Mouse (Mus musculus) midbrain, embryonic 14.5 days (tissue): ENCODE measurements around the gene Kif17. TPM values are rescaled to one million over a fixed set of nuclear protein-coding genes. Genes with fewer than 3 reads are reported as not detected.

ENCODE experiments used
- ATAC-seq: fragments of 200-750 bp; cut with Nextera tagmentation; 2 replicates; pipeline ENCODE4 v1.8.0; 2017; ENCODE audit warnings: moderate number of reproducible peaks, moderate library complexity; ENCODE audit not compliant: low FRiP score, low TSS enrichment
- DNase-seq: peaks from one replicate; pipeline ENCODE4 v3.0.0-alpha.2; 2015
- H3K27ac ChIP-seq: fragments of 300-500 bp; sonication (generic); replicated peaks from 2 replicates; pipeline ENCODE4 v1.5.1; 2014; ENCODE audit warnings: mild to moderate bottlenecking, low read depth, low read length, moderate library complexity
- H3K27me3 ChIP-seq: fragments of 300-500 bp; sonication (generic); 2 replicates; pipeline ENCODE4 v1.6.1; 2014; ENCODE audit warnings: low read length, control low read depth, mixed read lengths; ENCODE audit not compliant: control insufficient read depth, insufficient read depth
- H3K36me3 ChIP-seq: fragments of 300-500 bp; sonication (generic); 2 replicates; pipeline ENCODE4 v1.6.1; 2014; ENCODE audit warnings: low read length, control low read depth; ENCODE audit not compliant: control insufficient read depth, insufficient read depth
- H3K4me1 ChIP-seq: fragments of 300-500 bp; sonication (generic); 2 replicates; pipeline ENCODE4 v1.6.1; 2014; ENCODE audit warnings: mild to moderate bottlenecking, antibody characterized with exemption, low read length, control low read depth; ENCODE audit not compliant: control insufficient read depth, insufficient read depth
- H3K4me2 ChIP-seq: fragments of 300-500 bp; sonication (generic); 2 replicates; pipeline ENCODE4 v1.6.1; 2014; ENCODE audit warnings: mild to moderate bottlenecking, low read length, moderate library complexity
- H3K4me3 ChIP-seq: fragments of 300-500 bp; sonication (generic); replicated peaks from 2 replicates; pipeline ENCODE4 v1.5.1; 2014; ENCODE audit warnings: low read depth, low read length
- H3K9ac ChIP-seq: fragments of 300-500 bp; sonication (generic); replicated peaks from 2 replicates; pipeline ENCODE4 v1.6.1; 2014; ENCODE audit warnings: mild to moderate bottlenecking, low read length, moderate library complexity
- H3K9me3 ChIP-seq: fragments of 300-500 bp; sonication (generic); 2 replicates; pipeline ENCODE4 v1.6.1; 2016; ENCODE audit warnings: low read length, control low read depth, mixed read lengths; ENCODE audit not compliant: control insufficient read depth
- WGBS: fragments of 180-500 bp; shearing (Covaris S2); extraction: QIAGEN DNeasy Blood & Tissue Kit; methylation state at CpG from one replicate; pipeline ENCODE4 v1.1.7; 2014; 5-methylcytosine and 5-hydroxymethylcytosine counted together
- polyA plus RNA-seq: library from polyadenylated mRNA; unstranded; fragments of >200 nt; fragmentation: Nextera tagmentation; extraction: Ambion mirVana; gene quantifications from 2 replicates; pipeline ENCODE4 v1.2.1, GENCODE M21; 2014

Gene Kif17
- polyA plus RNA-seq, 1 experiment from 2014 or later: 2.5 TPM

DNA sequence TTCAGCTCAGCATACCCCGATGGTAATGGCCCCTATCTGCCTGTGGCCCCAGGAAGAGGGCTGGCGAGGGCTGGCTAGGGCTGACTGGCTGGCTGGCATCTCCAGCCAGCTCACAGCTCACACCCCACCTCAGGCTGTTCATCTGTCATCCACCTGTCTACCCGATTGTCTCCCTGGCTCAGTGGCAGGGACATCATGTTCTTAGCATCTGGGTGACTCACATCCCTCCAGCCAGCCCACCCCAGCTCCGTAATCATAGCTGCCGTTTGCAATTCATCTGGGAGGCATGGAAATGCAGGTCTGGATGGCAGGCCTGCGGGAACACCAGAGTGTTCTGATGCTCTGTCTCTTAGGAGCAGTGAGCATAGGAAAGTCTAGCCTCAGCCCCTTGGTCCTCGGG, 28.1 kb downstream of the Kif17 start:
- Histone ChIP-seq H3K36me3 (no peaks in the 10 kb centered on the region), H3K9me3 (no peaks in the 10 kb centered on the region), H3K4me1 (no peaks in the 10 kb centered on the region), H3K4me2 (no peak overlapping the region), H3K27ac (no peak overlapping the region), H3K27me3 (no peaks in the 10 kb centered on the region), H3K4me3 (no peak overlapping the region), H3K9ac (no peak overlapping the region)
- WGBS: 79% methylated on average over 7 of the region's 7 CpGs
- ATAC-seq: no peak
- DNase-seq: no peak

DNA sequence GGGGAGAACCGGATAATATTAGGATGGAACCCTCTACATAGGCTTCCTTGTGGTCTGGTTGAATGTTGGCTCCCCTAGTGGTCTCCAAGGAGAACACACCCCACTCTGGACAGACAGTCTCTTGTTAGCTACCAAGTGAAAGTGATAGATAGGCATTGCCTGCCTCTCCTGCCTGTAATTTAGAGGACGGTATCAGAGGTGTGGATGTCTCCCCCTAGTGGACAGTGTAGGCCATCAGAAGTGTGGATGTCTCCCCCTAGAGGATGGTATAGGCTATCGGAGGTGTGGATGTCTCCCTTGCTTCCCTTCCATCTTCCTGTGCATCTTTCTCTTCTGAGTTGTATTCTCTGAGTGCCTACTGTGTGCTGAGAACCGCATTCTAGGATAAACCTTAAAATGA, 32.6 kb downstream of the Kif17 start:
- Histone ChIP-seq H3K27ac (no peak overlapping the region), H3K4me2 (no peak overlapping the region), H3K36me3 (no peaks in the 10 kb centered on the region), H3K27me3 (no peaks in the 10 kb centered on the region), H3K4me3 (no peak overlapping the region), H3K4me1 (no peaks in the 10 kb centered on the region), H3K9ac (no peak overlapping the region), H3K9me3 (no peaks in the 10 kb centered on the region)
- ATAC-seq (no peak; the same call in 1 of the 2 replicates), DNase-seq (peak; percentile 83)
- WGBS: 29% methylated on average over 4 of the region's 4 CpGs

DNA sequence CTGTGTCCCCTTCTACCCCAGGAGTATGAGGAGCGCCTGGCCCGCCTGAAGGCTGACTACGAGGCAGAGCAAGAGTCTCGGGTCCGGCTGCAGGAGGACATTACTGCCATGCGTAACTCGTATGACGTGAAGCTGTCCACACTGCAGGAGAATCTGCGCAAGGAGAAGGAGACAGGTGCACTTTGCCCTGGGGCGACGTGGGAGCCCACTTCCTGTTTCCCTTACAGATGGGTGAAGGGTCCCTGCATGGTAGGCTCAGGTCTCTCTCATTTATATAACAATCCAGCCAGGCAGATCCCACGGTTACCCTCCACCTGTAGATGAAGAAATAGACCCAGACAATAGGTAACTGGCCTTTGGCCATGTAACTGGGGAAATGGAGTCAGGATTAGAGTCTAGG, 36.2 kb downstream of the Kif17 start:
- H3K36me3 ChIP-seq: no peaks in the 10 kb centered on the region
- H3K4me3 ChIP-seq: no peak overlapping the region
- no peak overlapping the region for H3K9ac ChIP-seq
- H3K27ac ChIP-seq: no peak overlapping the region
- DNase-seq (no peak), ATAC-seq (no peak)
- no peaks in the 10 kb centered on the region for H3K9me3 ChIP-seq
- WGBS: 93% methylated on average over 12 of the region's 12 CpGs
- H3K27me3 ChIP-seq: no peaks in the 10 kb centered on the region
- no peak overlapping the region for H3K4me2 ChIP-seq
- no peaks in the 10 kb centered on the region for H3K4me1 ChIP-seq

DNA sequence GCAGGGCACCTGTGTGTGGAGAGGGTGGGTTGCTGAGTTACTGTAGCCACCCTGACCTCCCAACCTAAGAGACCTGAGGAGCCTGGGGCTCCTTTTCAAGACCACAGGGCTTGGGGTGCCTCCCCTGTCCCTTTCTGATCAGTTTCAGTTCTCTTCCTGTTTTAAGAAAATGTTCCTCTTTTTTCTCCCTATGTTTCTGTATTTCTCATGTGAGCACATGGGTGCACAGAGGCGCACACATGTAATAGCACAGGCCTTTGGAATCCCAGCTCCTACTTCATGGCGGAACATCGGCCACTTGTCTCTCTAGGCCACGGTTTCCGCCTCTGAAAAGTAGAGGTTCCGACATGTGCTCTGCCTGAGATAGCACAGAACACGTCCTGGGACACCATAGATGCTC, 38.5 kb downstream of the Kif17 start:
- Histone ChIP-seq H3K27ac (no peak overlapping the region), H3K9me3 (no peaks in the 10 kb centered on the region), H3K9ac (no peak overlapping the region), H3K36me3 (no peaks in the 10 kb centered on the region), H3K4me3 (no peak overlapping the region), H3K4me2 (no peak overlapping the region), H3K27me3 (no peaks in the 10 kb centered on the region), H3K4me1 (no peaks in the 10 kb centered on the region)
- 87% methylated on average over 7 of the region's 7 CpGs for WGBS
- DNase-seq (no peak), ATAC-seq (no peak)

DNA sequence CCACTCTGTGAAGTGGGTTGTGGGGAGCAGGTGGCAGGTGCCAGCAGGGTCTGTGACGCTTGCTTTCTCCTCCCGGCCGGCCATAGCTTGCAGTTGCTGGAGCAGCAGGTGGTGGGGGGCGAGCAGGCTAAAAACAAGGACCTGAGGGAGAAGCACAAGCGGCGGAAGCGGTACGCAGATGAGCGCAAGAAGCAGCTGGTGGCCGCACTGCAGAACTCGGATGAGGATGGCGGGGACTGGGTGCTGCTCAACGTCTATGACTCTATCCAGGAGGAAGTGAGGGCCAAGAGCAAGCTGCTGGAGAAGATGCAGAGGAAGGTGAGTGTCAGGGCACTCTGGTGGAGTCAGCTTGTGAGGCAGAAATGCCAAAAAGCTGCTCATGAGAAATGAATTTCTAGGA, 41.8 kb downstream of the Kif17 start:
- Histone ChIP-seq H3K9ac (no peak overlapping the region), H3K4me2 (no peak overlapping the region), H3K4me3 (no peak overlapping the region), H3K9me3 (no peaks in the 10 kb centered on the region), H3K27ac (no peak overlapping the region), H3K4me1 (no peaks in the 10 kb centered on the region), H3K27me3 (no peaks in the 10 kb centered on the region), H3K36me3 (no peaks in the 10 kb centered on the region)
- ATAC-seq: no peak
- WGBS: 89% methylated on average over 13 of the region's 13 CpGs
- no peak for DNase-seq

DNA sequence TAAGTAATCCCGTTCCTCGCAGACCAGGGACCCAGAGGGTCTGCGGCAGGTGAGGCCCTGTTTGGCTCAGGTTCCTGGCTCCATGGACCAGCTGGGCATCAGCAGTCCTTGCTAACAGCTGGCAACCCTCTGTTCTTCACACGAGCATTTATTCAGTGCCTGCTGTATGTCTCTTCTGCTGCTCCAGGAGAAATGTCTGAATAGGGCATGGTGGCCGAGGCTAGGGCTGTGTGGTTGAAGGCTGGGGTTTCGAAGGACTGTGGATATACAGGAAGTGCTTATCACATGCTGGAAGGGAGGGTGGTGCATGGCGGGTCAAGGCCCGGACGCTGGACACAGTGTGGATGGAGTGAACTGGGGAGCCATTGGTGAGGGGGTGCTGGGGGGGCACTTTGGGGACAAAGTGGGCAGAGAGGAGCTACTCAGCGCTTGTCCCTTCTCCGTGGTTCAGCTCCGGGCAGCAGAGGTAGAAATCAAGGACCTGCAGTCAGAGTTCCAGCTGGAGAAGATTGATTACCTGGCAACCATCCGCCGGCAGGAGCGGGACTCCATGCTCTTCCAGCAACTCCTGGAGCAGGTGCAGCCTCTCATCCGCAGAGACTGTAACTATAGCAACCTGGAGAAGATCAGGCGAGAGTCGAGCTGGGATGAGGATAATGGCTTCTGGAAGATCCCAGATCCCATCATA, 43.2 kb downstream of the Kif17 start:
- H3K36me3 ChIP-seq: no peaks in the 10 kb centered on the region
- H3K4me2 ChIP-seq: no peak overlapping the region
- H3K9me3 ChIP-seq: no peaks in the 10 kb centered on the region
- H3K27me3 ChIP-seq: no peaks in the 10 kb centered on the region
- peak overlapping the region; percentile 84 for H3K27ac ChIP-seq
- ATAC-seq (peak; percentile 53), DNase-seq (peak; percentile 68)
- WGBS: 60% methylated on average over 18 of the region's 18 CpGs
- no peak overlapping the region for H3K9ac ChIP-seq
- no peaks in the 10 kb centered on the region for H3K4me1 ChIP-seq
- H3K4me3 ChIP-seq: no peak overlapping the region

DNA sequence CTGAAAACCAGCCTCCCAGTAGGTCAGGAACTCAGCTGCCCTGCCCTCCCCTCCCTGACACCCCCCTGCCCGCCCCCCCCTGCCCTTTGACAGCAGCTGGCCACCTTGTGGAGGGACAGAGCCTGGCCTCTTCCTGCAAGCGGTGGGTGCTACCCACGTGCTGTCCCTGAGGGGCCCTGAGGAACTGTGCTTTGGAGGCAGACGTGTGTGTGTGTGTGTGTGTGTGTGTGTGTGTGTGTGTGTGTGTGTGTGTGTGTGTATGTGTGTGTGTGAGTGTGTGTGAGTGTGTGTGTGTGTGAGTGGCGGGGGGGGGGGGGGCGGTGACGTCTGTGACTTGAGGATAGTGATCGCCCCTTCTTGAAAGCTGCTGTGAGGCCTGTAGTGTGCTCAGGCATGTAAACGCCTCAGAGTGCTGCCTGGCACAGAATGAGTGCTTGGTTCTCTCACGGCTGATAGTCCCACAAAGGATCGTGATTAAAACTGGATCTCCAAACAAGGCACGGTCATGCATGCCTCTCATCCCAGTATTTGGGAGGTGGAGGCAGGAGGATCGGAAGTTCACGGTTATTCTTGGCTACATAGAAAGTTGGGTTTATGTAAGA, 43.8 kb downstream of the Kif17 start:
- H3K9ac ChIP-seq: no peak overlapping the region
- H3K4me3 ChIP-seq: no peak overlapping the region
- WGBS: 71% methylated on average over 13 of the region's 14 CpGs
- no peak for DNase-seq
- H3K27ac ChIP-seq: peak overlapping the region; percentile 84
- no peaks in the 10 kb centered on the region for H3K4me1 ChIP-seq
- no peaks in the 10 kb centered on the region for H3K36me3 ChIP-seq
- H3K9me3 ChIP-seq: no peaks in the 10 kb centered on the region
- H3K27me3 ChIP-seq: no peaks in the 10 kb centered on the region
- H3K4me2 ChIP-seq: no peak overlapping the region
- ATAC-seq: no peak

DNA sequence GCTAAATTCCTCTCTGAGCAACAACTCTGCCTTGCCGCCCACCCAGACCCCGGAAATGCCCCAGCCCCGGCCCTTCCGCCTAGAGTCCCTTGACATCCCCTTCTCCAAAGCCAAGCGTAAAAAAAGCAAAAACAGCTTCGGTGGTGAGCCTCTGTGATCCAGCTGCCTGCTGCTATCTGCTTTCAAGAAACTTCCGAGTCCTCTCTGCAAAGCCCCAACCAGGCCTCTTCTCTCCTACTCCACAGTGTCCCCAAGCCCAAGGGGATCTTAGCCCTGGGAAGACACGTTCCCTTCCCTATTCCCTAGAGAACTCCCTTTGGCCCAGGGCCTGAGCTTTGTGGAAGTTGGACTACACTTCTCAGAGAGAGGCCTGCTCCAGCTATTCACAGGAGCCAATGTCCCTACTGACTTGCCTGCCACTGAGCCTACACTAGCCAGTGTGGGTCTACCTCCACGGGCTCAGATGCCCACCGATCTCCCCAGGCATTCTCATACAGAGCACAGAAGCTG, 51.1 kb downstream of the Kif17 start:
- DNase-seq: no peak

DNA sequence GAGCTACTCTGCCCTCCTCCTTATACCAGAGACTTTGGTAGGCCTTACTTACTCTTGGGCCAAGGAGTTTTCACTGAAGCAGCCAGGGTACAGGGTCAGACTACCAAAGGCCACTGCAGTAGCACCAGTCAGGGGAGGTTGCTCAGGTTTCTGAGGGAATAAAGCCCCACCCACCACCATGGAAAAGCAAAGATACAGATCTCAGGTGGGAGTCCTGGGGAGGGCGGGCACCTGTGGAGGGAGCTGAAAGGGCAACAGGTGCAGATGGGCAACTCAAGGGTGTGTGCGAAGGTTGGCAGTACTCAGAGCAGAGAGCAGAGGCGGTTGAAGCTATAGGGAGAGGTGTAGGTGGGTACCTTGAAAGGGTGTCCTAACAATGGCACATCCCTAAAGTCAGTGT, 52.8 kb downstream of the Kif17 start:
- ATAC-seq: no peak
- H3K9me3 ChIP-seq: no peaks in the 10 kb centered on the region
- H3K4me1 ChIP-seq: peaks cover 14% of the 10 kb centered on the region
- H3K9ac ChIP-seq: no peak overlapping the region
- 96% methylated on average over 3 of the region's 3 CpGs for WGBS
- no peak overlapping the region for H3K4me2 ChIP-seq
- H3K4me3 ChIP-seq: no peak overlapping the region
- H3K27ac ChIP-seq: no peak overlapping the region
- H3K27me3 ChIP-seq: no peaks in the 10 kb centered on the region
- peaks cover 7% of the 10 kb centered on the region; the same call in 1 of the 2 replicates for H3K36me3 ChIP-seq
- DNase-seq: no peak

More for the DNA sequence above, 51.1 kb downstream of the Kif17 start:
- H3K4me2 ChIP-seq: no peak overlapping the region
- H3K36me3 ChIP-seq: no peaks in the 10 kb centered on the region
- H3K9ac ChIP-seq: no peak overlapping the region
- ATAC-seq: no peak
- no peaks in the 10 kb centered on the region for H3K9me3 ChIP-seq
- WGBS: 87% methylated on average over 10 of the region's 10 CpGs
- peaks cover 14% of the 10 kb centered on the region for H3K4me1 ChIP-seq
- no peak overlapping the region for H3K4me3 ChIP-seq
- no peaks in the 10 kb centered on the region for H3K27me3 ChIP-seq
- no peak overlapping the region for H3K27ac ChIP-seq
